Mouse (Mus musculus): ENCODE results near the gene Trappc5.

- TF ChIP-seq POLR2A (IDR thresholded peaks at IDR 0.05; ENCODE audit: insufficient read length, low read depth), result no peak
- TF ChIP-seq MAX (IDR thresholded peaks at IDR 0.05; ENCODE audit: low read depth), result no peak
- TF ChIP-seq TCF3 (IDR thresholded peaks at IDR 0.05; ENCODE audit: insufficient read length, low read depth), result no peak
- TF ChIP-seq TCF12 (IDR thresholded peaks at IDR 0.05; ENCODE audit: insufficient read depth, poor library complexity, severe bottlenecking), result no peak
- no peak for TF ChIP-seq MYOD1 (IDR thresholded peaks at IDR 0.05; ENCODE audit: control insufficient read depth in 1 of 3, insufficient read length in 2 of 3, low read depth in 2 of 3)
- TF ChIP-seq E2F4 (IDR thresholded peaks at IDR 0.05; ENCODE audit: insufficient read depth), result no peak
- TF ChIP-seq POLR2AphosphoS2 (IDR thresholded peaks at IDR 0.05; ENCODE audit: insufficient read length, low read depth), result no peak
- no peak for TF ChIP-seq CEBPB (IDR thresholded peaks at IDR 0.05; ENCODE audit: insufficient read depth, poor library complexity, severe bottlenecking)
- TF ChIP-seq USF1 (IDR thresholded peaks at IDR 0.05; ENCODE audit: low read depth), result no peak
- TF ChIP-seq MYOG (IDR thresholded peaks at IDR 0.05; ENCODE audit: control insufficient read depth in 1 of 3, insufficient read depth in 1 of 3, insufficient read length in 2 of 3, low read depth in 2 of 3), result no peak
- TF ChIP-seq SRF (IDR thresholded peaks at IDR 0.05; ENCODE audit: control insufficient read depth, insufficient read length, low read depth), result no peak
Observed at GRCm38 (mm10) chr8:3701491-3701890, 25.4 kb downstream of the Trappc5 start.
